19 mouse cellular contexts compared by ENCODE assay signal in genomic region chr14:12802995-12803394, GRCm38 (mm10). TPM values are rescaled to one million over a fixed set of nuclear protein-coding genes. Genes with fewer than 3 reads are reported as not detected.
DNase-seq lines count a peak whose midpoint lies in the region; ATAC-seq lines count a peak whose summit lies in the region.
"Had no signal": no experiment of that assay in that cellular context is flagged by ENCODE, and none has a peak within 500 bp of the region (broad histone marks: within the 10 kb centered on the region; RNA-seq: fewer than 3 reads in every experiment).

No protein-coding gene starts in this region.

- intact Hi-C loops in heart, postnatal 14 days (cut with DNase I), result no loop called here
- intact Hi-C loops in gastrocnemius, postnatal 36 days (cut with DNase I), result no loop called here

- no peak overlapping the region for H3K27ac ChIP-seq in heart, embryonic 11.5 days (ENCODE audit: low read depth, low read length)
- peak overlapping the region in 1 of 2 experiments; percentile 41; a peak in 2 of 4 replicates for H3K27ac ChIP-seq in heart, embryonic 14.5 days (replicated peaks in 1 of 2; ENCODE audit: control insufficient read depth in 1 of 2, insufficient read depth in 1 of 2, low read depth in 2 of 2, low read length in 2 of 2)
- H3K27ac ChIP-seq: liver, embryonic 14.5 days; lung, embryonic 15.5 days; stomach, postnatal 0 days had no signal

- no peak overlapping the region for H3K4me3 ChIP-seq in heart, embryonic 11.5 days (ENCODE audit: low read depth, low read length)
- H3K4me3 ChIP-seq in heart, embryonic 14.5 days (ENCODE audit: control insufficient read depth in 1 of 2, insufficient read depth in 1 of 2, low read depth in 1 of 2, low read length in 2 of 2), result no peak overlapping the region
- H3K4me3 ChIP-seq: lung, embryonic 15.5 days had no signal

- H3K4me1 ChIP-seq in heart, embryonic 11.5 days (ENCODE audit: control insufficient read depth, insufficient read depth, low read length), result 0 out of 2 replicates have a peak, but pooled peaks cover 3% of the 10 kb centered on the region
- peaks cover 2 to 8% of the 10 kb centered on the region in 2 experiments; a peak in 2 of 4 replicates for H3K4me1 ChIP-seq in heart, embryonic 14.5 days (ENCODE audit: control insufficient read depth in 2 of 2, insufficient read depth in 2 of 2, low read length in 2 of 2)
- H3K4me1 ChIP-seq: lung, embryonic 15.5 days had no signal

- no peaks in the 10 kb centered on the region for H3K36me3 ChIP-seq in heart, embryonic 11.5 days (ENCODE audit: control insufficient read depth, insufficient read depth, low read length)
- H3K36me3 ChIP-seq in heart, embryonic 14.5 days (ENCODE audit: control insufficient read depth, insufficient read depth, low read length), result no peaks in the 10 kb centered on the region
- H3K36me3 ChIP-seq: lung, embryonic 15.5 days had no signal

- no peak overlapping the region for H3K9ac ChIP-seq in heart, embryonic 11.5 days (ENCODE audit: low read depth, low read length)
- no peak overlapping the region for H3K9ac ChIP-seq in heart, embryonic 14.5 days (ENCODE audit: low read length)
- H3K9ac ChIP-seq: liver, embryonic 14.5 days; lung, embryonic 15.5 days had no signal

- H3K9me3 ChIP-seq in heart, embryonic 11.5 days (replicated peaks; ENCODE audit: control insufficient read depth, low read length), result no peaks in the 10 kb centered on the region
- no peaks in the 10 kb centered on the region for H3K9me3 ChIP-seq in heart, embryonic 14.5 days (ENCODE audit: control insufficient read depth, low read length)
- H3K9me3 ChIP-seq: lung, embryonic 15.5 days had no signal

- WGBS in heart, embryonic 11.5 days (ENCODE audit: insufficient replicate concordance), result 45% methylated on average over 1 of the region's 1 CpGs
- WGBS in heart, embryonic 14.5 days, result 30% methylated on average over 1 of the region's 1 CpGs

- 0 out of 2 replicates have a peak, but pooled peaks have one; percentile 49 for ATAC-seq in heart, embryonic 11.5 days (replicated peaks; ENCODE audit: insufficient number of reproducible peaks, low FRiP score, low TSS enrichment)
- ATAC-seq in heart, embryonic 14.5 days (ENCODE audit: insufficient number of reproducible peaks, insufficient read depth, low FRiP score, low read depth), result peak; percentile 77
- ATAC-seq in granulocyte monocyte progenitor cell, adult 5-6 weeks (replicated peaks; ENCODE audit: poor library complexity, severe bottlenecking), result no peak
- ATAC-seq: forebrain, embryonic 16.5 days; midbrain, embryonic 16.5 days had no signal

- no peaks in the 10 kb centered on the region for H3K27me3 ChIP-seq in heart, embryonic 11.5 days (ENCODE audit: control insufficient read depth, insufficient read depth, low read length)
- H3K27me3 ChIP-seq in heart, embryonic 14.5 days (ENCODE audit: control insufficient read depth, insufficient read depth, low read length), result no peaks in the 10 kb centered on the region
- H3K27me3 ChIP-seq: lung, embryonic 15.5 days had no signal

- H3K4me2 ChIP-seq in heart, embryonic 11.5 days, result no peak overlapping the region
- H3K4me2 ChIP-seq in heart, embryonic 14.5 days (ENCODE audit: low read length), result no peak overlapping the region
- H3K4me2 ChIP-seq: lung, embryonic 15.5 days had no signal

- DNase-seq in adrenal gland, postnatal 14 days, result peak; percentile 2
- no peak for DNase-seq in adrenal gland, postnatal 4 days (ENCODE audit: low spot score in 2 of 2)
- no peak for DNase-seq in heart, postnatal 14 days
- no peak for DNase-seq in gastrocnemius, postnatal 36 days
- DNase-seq in urinary bladder, postnatal 25 days (ENCODE audit: low spot score), result no peak
- DNase-seq: kidney, adult 18-20 months; kidney, postnatal 10 days; layer of hippocampus, postnatal 36 days; lung, postnatal 4 days had no signal

RNA-seq across cellular contexts. Expression of gene Cadps, which starts 19.9 kb away (rescaled TPM):
- total RNA-seq in adrenal gland, postnatal 14 days (2021), result 7.7 and 11.2 TPM in 2 replicates
- 10 to 100 TPM; 15.5 to 19.8 TPM for total RNA-seq in adrenal gland, postnatal 4 days (2021)
- 1.9 and 2.3 TPM in 2 replicates for polyA plus RNA-seq in heart, embryonic 11.5 days (2014; fragmentation: Nextera tagmentation; extraction: Ambion mirVana)
- total RNA-seq in heart, postnatal 14 days (2021), result under 1 TPM; 0.05 to 0.14 TPM
- polyA plus RNA-seq in heart, embryonic 14.5 days (2014; fragmentation: Nextera tagmentation; extraction: Ambion mirVana), result 0.85 and 1.5 TPM in 2 replicates
- not detected in 2 replicates for total RNA-seq in granulocyte monocyte progenitor cell, adult 5-6 weeks (2014; fragmentation: Nextera tagmentation)
- not detected in 2 replicates for total RNA-seq in granulocyte monocyte progenitor cell, adult 5-6 weeks (2017)
- total RNA-seq in gastrocnemius, postnatal 36 days (2021), result not detected
- total RNA-seq: hematopoietic stem cell, adult 5-6 weeks; MEL had no signal
